Mouse (Mus musculus): ENCODE results near the gene Sgms1. TPM values are rescaled to one million over a fixed set of nuclear protein-coding genes. Genes with fewer than 3 reads are reported as not detected.
A peak's percentile ranks its signal among the peaks of the same experiment; 100 is the strongest.
"Not testable (repeated sequence)": the region's sequence is repeated elsewhere in the genome, so short reads cannot be mapped to it uniquely, and the experiment has no call there.

Gene Sgms1
- polyA plus RNA-seq, 1 experiment from 2014 or later = 19.1 TPM

DNA sequence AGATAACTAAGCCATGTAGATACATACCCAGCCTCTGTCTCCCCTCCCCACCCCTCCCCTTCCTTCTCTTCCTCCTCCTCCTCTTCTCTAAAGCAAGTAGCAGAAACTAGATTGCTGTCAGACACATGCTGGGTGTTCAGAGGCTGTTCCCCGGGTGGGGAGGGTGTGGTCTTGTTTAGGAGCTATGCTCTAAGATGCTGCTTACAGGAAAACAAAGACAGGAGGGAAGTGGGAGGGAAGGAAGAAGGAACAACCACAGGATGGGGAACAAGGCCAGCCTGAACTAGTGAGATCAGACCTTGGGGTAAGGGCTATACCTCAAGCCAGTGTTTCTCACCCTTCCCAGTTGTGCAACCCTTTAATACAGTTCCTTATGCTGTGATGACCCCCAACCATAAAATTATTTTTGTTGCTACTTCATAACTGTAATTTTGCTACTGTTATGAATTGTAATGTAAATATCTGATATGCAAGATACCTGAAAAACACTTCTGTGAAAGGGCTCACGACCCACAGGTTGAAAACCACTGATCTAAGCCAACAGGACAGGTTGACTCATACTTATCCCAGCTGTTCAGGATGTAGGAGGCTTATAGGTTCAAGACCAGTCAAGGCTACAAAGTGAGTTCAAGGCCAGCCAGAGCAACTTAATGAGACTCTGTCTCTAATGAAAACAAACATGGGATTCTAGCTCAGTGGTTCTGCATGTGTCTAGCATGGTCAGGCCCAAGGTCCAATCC, 61.3 kb downstream of the Sgms1 start:
- Histone ChIP-seq H3K4me1 (replicated peaks) (peaks cover under 1% of the 10 kb centered on the region; the same call in 1 of the 2 replicates), H3K9ac (no peak overlapping the region), H3K9me3 (no peaks in the 10 kb centered on the region), H3K4me3 (no peak overlapping the region), H3K4me2 (no peak overlapping the region), H3K27ac (no peak overlapping the region), H3K27me3 (no peaks in the 10 kb centered on the region), H3K36me3 (no peaks in the 10 kb centered on the region)
- 47% methylated on average over 2 of the region's 2 CpGs for WGBS
- ATAC-seq (ENCODE audit: low FRiP score) = no peak

DNA sequence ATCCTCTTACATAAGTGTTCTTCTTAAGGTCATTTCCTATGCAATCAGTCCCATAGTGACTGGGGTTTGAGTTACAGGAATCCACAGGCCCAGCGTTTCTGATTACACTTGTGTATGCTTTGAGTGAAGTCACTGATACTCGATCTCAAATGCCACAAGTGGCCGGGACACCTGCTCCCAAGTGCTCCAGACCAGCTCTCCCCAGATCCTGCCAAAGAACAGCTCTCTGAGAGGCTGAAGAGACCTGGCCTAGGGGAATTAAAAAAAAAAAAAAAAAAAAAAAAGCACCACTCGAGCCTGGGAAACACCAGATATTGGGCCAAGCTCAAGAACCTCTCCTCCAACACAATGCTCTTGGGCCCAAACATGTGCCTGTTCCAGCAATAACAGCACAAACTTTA, 62.9 kb downstream of the Sgms1 start:
- no peak overlapping the region for H3K27ac ChIP-seq
- no peak overlapping the region for H3K4me2 ChIP-seq
- 80% methylated on average over 4 of the region's 4 CpGs for WGBS
- H3K9ac ChIP-seq = no peak overlapping the region
- H3K4me1 ChIP-seq (replicated peaks) = peaks cover 14% of the 10 kb centered on the region
- no peak overlapping the region for H3K4me3 ChIP-seq
- no peaks in the 10 kb centered on the region for H3K27me3 ChIP-seq
- ATAC-seq (ENCODE audit: low FRiP score) = no peak
- no peaks in the 10 kb centered on the region for H3K36me3 ChIP-seq
- no peaks in the 10 kb centered on the region for H3K9me3 ChIP-seq

DNA sequence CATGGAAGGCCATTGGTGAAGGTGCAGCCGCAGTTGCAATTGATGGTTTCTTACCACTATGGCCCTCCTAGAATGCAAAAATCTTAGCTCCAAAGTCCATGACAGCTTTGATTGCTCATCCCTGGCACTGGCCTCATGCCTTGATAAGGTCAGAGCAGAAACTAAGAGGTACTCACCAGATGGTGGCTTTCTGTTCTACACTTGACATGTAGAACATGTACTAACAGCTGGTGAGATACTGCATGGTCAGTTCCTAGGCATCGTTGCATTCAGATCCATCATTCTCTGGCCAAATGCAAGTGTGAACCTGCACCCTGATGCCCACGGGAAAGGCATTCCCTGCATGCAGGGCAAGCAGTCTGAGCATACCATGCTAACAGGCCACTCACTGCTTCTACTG, 63.4 kb downstream of the Sgms1 start:
- Histone ChIP-seq H3K36me3 (no peaks in the 10 kb centered on the region), H3K4me3 (no peak overlapping the region), H3K4me1 (replicated peaks) (peaks cover 14% of the 10 kb centered on the region), H3K9me3 (no peaks in the 10 kb centered on the region), H3K27me3 (no peaks in the 10 kb centered on the region), H3K4me2 (no peak overlapping the region), H3K9ac (no peak overlapping the region), H3K27ac (no peak overlapping the region)
- no peak for ATAC-seq (ENCODE audit: low FRiP score)
- WGBS = 86% methylated on average over 3 of the region's 3 CpGs

DNA sequence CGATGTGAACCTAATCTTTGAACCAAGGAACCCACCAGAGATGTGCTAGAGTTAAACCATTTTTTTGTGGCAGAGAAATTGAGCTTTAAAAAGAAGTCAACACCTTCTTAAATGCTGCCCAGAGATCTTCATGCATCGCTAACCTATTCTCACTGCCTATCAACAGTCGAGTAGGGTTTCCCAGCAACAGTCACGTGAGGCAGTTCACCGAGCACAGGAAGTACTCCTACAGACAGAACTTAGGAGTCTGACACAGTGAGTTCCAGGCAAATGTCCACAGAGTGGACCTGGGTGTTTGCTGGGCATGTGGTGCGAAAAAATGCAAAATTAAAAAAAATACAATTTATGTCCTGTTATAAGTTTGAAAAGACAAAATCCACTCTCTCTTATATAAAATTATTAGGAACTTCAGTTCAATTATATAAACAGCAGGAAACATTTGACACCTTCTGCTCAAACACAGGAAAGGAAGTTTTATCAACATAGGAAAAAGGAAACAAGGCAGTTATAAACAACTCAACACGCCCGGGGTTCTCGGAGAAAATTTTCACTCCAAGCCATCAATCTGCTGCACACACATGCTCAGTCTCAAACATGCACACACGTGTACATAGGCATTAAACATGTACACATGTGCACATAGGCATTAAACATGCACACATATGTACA, 64.3 kb downstream of the Sgms1 start:
- ATAC-seq (ENCODE audit: low FRiP score) = no peak
- H3K27ac ChIP-seq = no peak overlapping the region
- 64% methylated on average over 10 of the region's 10 CpGs for WGBS
- no peak overlapping the region for H3K9ac ChIP-seq
- H3K4me1 ChIP-seq (replicated peaks) = peaks cover 14% of the 10 kb centered on the region
- H3K4me3 ChIP-seq = no peak overlapping the region
- no peak overlapping the region for H3K4me2 ChIP-seq
- H3K27me3 ChIP-seq = no peaks in the 10 kb centered on the region
- no peaks in the 10 kb centered on the region for H3K9me3 ChIP-seq
- H3K36me3 ChIP-seq = no peaks in the 10 kb centered on the region

DNA sequence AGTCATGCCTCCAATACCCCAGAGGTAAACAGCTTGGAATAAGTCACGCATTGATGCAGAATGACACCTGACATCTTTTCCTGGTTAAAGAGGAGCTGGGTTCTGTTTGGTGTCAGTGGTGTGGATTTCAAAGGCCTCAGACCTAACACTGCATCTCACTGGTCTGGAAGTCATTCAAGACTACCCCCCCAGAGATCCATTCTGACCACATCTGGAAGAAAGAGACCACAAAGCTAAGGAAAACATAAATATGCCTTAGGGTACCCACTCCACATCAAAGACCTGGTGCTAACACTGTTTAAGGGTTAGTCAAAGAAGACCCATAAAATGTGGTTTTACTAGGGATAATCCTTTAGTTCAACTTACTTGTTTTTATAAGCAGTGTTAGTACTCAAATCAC, 65.0 kb downstream of the Sgms1 start:
- no peak for ATAC-seq (ENCODE audit: low FRiP score)
- peaks cover 14% of the 10 kb centered on the region for H3K4me1 ChIP-seq (replicated peaks)
- H3K36me3 ChIP-seq = no peaks in the 10 kb centered on the region
- 92% methylated on average over 1 of the region's 1 CpGs for WGBS
- H3K4me2 ChIP-seq = no peak overlapping the region
- H3K27ac ChIP-seq = no peak overlapping the region
- no peak overlapping the region for H3K4me3 ChIP-seq
- H3K27me3 ChIP-seq = no peaks in the 10 kb centered on the region
- H3K9me3 ChIP-seq = no peaks in the 10 kb centered on the region
- no peak overlapping the region for H3K9ac ChIP-seq

DNA sequence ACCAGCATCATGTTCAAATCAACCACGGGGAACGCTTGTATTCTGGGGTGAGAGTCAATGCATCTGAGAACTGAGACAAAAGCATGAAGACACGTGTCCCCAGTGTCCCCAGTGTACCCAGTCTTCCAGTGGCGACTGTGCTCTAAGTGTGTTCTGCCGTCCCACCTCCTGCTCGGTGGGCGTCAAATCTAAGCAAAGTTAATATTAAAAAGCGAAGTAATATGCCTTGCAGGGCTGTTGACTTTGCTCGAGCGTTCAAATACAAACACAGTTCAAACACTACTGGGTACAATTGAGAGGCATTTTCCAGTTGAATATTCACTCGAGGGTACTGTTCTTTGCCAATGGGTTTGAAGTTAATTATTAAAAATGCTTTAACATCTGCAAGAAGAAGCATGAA, 66.4 kb downstream of the Sgms1 start:
- Histone ChIP-seq H3K4me1 (replicated peaks) (peaks cover 14% of the 10 kb centered on the region), H3K27me3 (no peaks in the 10 kb centered on the region), H3K4me3 (no peak overlapping the region), H3K27ac (peak overlapping the region; percentile 62), H3K9me3 (no peaks in the 10 kb centered on the region), H3K4me2 (no peak overlapping the region), H3K9ac (no peak overlapping the region), H3K36me3 (no peaks in the 10 kb centered on the region)
- 50% methylated on average over 11 of the region's 11 CpGs for WGBS
- no peak for ATAC-seq (ENCODE audit: low FRiP score)

DNA sequence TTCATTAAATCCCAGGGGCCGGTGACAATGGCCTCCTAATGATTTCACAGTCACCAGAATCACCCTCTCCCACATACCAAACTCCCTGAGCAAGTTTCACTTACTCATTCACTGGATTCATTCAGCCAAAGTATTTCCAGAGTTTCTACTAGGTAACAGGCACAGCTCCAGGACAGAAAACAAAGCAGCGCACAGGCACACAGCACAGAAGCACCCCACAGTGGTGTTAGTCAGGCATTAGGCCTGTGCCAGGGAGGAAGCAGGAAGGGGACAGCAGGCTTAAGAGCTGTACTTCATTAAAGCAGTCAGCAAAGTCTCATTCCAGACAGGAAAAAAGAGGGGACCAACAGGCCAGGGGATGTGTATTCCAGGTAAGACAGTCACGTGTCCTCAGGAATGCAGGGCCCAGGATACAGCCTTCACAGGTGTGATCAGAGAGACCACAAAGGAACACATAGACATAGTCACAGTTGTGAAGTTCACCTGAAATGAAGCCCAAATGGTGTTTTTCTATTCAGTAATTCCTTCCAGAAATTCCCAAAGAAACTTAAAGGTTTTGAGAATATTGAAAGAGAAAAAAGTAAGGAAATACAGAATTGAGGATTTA, 67.0 kb downstream of the Sgms1 start:
- no peaks in the 10 kb centered on the region for H3K36me3 ChIP-seq
- H3K4me2 ChIP-seq = no peak overlapping the region
- no peaks in the 10 kb centered on the region for H3K27me3 ChIP-seq
- WGBS = 24% methylated on average over 3 of the region's 3 CpGs
- H3K27ac ChIP-seq = peak overlapping the region; percentile 62
- peak; percentile 82; the same call in 1 of the 2 replicates for ATAC-seq (ENCODE audit: low FRiP score)
- H3K9ac ChIP-seq = no peak overlapping the region
- H3K4me3 ChIP-seq = no peak overlapping the region
- H3K9me3 ChIP-seq = no peaks in the 10 kb centered on the region
- peaks cover 14% of the 10 kb centered on the region for H3K4me1 ChIP-seq (replicated peaks)

DNA sequence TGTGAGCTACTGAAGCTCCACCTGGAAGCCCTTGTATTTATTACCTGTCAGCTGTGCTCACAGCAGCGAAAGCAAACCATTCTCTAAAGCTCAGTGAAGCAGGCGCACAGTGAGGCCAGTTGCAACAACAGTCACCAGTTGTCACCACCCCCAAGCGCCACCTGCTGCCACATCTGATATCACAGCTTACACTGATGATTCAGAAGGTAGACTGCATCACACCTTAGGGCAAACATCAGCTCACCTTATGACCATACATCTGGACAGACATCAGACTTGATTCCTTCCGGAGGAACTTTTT, 69.2 kb downstream of the Sgms1 start:
- no peak for ATAC-seq (ENCODE audit: low FRiP score)
- Histone ChIP-seq H3K9me3 (no peaks in the 10 kb centered on the region), H3K27ac (no peak overlapping the region), H3K36me3 (no peaks in the 10 kb centered on the region), H3K4me2 (no peak overlapping the region), H3K4me3 (no peak overlapping the region), H3K4me1 (replicated peaks) (peaks cover 14% of the 10 kb centered on the region), H3K9ac (no peak overlapping the region), H3K27me3 (no peaks in the 10 kb centered on the region)
- WGBS = 55% methylated on average over 4 of the region's 4 CpGs

DNA sequence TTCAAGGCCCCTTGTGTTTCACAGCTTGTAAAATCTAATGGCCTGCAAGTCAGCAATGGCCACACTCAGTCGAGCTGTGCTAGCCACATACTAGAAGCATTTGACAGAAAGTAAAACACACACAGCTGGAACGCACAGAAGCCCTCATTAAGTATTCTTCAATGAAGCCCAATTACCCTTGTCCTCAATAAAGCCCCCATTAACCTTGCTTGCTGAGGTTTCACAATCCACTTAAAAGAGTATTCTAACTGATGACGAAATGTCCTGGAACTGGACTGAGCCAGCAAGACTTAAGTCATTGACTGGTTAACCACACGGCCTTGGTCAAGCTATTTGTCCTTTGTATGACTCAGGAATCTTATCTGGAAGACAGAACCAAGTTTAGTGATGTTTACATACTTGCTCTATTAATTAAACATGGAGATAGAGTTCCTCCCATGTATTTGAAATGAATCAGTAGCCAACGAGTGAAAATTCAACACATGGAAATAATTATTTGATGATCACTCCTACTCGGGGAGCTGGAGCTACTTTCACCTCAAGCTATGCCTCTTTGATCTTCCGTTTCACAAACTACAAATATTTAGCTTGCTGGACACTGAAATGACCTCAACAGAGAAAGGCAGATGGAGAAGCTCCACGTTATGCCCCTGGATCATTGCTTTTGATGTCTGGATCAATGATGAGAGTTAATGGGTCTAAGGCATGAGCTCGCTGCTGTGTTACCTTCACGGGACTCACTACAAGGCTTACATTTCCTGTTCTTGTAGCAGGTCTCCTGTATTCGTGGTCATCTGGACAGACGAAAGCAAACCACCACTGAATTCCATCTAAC, 69.8 kb downstream of the Sgms1 start:
- H3K4me3 ChIP-seq = no peak overlapping the region
- H3K9ac ChIP-seq = no peak overlapping the region
- ATAC-seq (ENCODE audit: low FRiP score) = no peak
- H3K36me3 ChIP-seq = no peaks in the 10 kb centered on the region
- H3K4me2 ChIP-seq = no peak overlapping the region
- H3K27ac ChIP-seq = no peak overlapping the region
- 66% methylated on average over 12 of the region's 12 CpGs for WGBS
- no peaks in the 10 kb centered on the region for H3K9me3 ChIP-seq
- H3K27me3 ChIP-seq = no peaks in the 10 kb centered on the region
- peaks cover 14% of the 10 kb centered on the region; the same call in 1 of the 2 replicates for H3K4me1 ChIP-seq (replicated peaks)

DNA sequence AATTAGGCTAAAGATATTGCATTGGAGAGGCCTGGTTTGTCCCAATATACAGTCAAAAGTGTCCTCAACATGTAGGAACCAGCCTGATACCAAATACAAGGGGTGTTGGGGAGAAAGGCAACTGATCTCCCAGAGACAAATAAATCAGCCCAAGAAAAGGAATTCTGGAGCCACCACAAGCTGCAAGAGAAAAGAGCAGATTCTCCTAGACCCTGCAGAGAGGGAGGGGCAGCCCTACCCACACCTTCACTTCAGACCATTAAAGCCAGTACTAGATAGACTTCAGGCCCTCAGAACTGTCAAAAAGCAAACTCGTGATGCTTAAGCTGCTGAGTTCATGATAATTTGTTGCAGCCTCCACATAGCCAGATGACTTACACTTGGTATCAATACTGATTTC, 70.5 kb downstream of the Sgms1 start:
- H3K36me3 ChIP-seq = no peaks in the 10 kb centered on the region
- no peak overlapping the region for H3K27ac ChIP-seq
- H3K4me1 ChIP-seq (replicated peaks) = peaks cover 14% of the 10 kb centered on the region; the same call in 1 of the 2 replicates
- no peaks in the 10 kb centered on the region for H3K27me3 ChIP-seq
- 82% methylated on average over 1 of the region's 1 CpGs for whole genome bisulfite sequencing
- H3K9me3 ChIP-seq = no peaks in the 10 kb centered on the region
- H3K9ac ChIP-seq = no peak overlapping the region
- H3K4me3 ChIP-seq = no peak overlapping the region
- no peak for ATAC-seq (ENCODE audit: low FRiP score)
- H3K4me2 ChIP-seq = no peak overlapping the region

DNA sequence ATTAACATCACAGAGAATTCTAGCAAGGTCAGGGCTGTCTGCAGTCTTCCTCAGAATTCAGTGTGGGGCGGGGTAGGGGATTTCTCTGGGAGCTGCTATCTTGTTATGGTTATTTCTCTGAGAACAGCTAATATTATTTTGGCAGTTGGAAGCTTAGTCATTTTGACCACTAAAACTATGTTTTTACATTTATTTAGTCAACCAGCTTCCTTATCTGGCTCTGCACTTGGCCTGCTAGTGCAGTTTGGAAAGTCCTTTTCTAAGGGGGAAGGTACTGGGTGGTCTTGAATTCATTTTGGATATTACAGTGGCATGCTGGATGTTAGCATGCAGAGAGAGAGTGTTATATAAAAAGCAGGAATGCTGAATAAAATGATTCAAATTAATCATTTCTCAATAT, 72.2 kb downstream of the Sgms1 start:
- H3K36me3 ChIP-seq; H3K9me3 ChIP-seq; H3K4me3 ChIP-seq; H3K27ac ChIP-seq; ATAC-seq (ENCODE audit: low FRiP score); H3K9ac ChIP-seq; H3K27me3 ChIP-seq; H3K4me2 ChIP-seq; H3K4me1 ChIP-seq (replicated peaks): not testable (repeated sequence)
- WGBS = 90% methylated on average over 1 of the region's 1 CpGs

DNA sequence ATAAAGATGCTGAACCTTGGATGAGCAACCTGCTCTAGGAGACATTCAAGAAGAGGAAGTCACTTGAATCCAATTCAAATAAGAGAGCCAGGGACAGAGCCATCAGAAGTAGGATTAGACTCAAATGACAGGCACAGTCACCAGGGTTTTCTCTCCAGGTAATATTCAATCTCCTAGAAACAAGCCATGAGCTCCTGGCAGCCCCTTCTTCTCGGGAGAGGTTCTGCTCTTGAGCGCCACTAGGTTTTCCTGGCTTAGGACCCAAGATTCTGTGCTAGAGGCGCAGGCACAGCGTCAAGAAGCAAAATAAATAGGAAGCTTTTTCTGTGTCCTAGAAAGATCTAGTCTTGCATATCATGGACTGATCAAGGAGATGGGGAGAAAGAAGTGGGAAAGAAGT, 76.2 kb downstream of the Sgms1 start:
- no peaks in the 10 kb centered on the region for H3K27me3 ChIP-seq
- no peak for ATAC-seq (ENCODE audit: low FRiP score)
- H3K4me2 ChIP-seq = no peak overlapping the region
- 96% methylated on average over 4 of the region's 4 CpGs for WGBS
- H3K4me1 ChIP-seq (replicated peaks) = no peaks in the 10 kb centered on the region
- no peaks in the 10 kb centered on the region for H3K36me3 ChIP-seq
- H3K9me3 ChIP-seq = no peaks in the 10 kb centered on the region
- H3K9ac ChIP-seq = no peak overlapping the region
- H3K27ac ChIP-seq = no peak overlapping the region
- H3K4me3 ChIP-seq = no peak overlapping the region

Measured in hindbrain, embryonic 13.5 days (tissue).